Mouse (Mus musculus) liver, adult 2 months (tissue): ENCODE results near the gene Ednrb.

ENCODE experiments used
- CTCF ChIP-seq: fragments of 200-500 bp; IDR thresholded peaks from 2 replicates; pipeline ENCODE4 v1.5.1; 2011; ENCODE audit warnings: low read depth, low read length, control low read depth
- POLR2A ChIP-seq: fragments of 200-500 bp; IDR thresholded peaks from 2 replicates; pipeline ENCODE4 v1.6.1; 2011; ENCODE audit warnings: low read length, control low read depth; ENCODE audit not compliant: insufficient read depth; ENCODE audit errors: extremely low read depth

DNA sequence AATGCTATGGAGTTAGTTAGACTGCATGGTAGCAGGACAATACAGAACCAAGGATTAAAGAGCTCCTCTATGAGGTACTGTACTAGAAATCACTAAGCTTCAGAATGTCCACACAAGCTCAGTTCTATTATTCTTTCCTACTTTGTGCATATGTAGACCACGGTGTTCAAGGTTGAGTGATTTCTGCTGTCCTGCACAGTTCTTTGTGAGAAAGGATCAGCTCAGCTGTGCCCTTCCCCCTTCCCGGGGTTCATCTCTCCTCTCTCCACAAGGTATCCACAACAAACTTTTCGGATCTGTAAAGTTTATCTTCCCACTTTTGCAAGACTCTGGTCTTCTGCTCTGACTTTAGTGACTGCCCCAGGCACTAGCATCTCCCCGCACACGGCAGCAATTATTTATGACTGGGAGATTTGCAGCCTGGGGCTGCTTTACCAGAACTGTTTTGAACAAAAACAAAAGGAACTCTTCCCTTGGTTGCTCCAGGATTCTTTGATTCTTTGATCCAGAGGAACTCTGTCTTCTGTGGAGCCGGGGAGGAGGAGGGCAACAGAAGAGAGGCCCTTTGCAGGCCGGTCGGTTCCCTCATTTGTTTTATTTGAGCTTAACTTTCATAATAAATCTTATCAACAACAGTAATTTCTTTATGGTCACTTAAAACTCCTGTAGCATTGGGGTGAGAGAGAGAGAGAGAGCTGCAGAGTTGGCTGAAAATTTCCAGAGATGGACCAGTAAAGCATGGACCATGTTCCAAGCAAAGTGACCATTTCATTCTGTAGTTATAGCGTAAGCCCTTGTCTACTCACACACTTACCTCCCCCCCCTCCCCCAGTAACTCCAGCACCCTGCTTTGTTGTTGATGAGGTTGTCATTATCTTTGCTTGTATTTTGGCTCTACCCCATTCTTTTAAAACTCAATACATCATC is 74.6 kb downstream of the Ednrb start:
- TF ChIP-seq CTCF (no peak), POLR2A (no peak)
